Mouse (Mus musculus) liver, adult 2 months (tissue): ENCODE results near the gene Cd244a. TPM values are rescaled to one million over a fixed set of nuclear protein-coding genes. Genes with fewer than 3 reads are reported as not detected.

ENCODE experiments used
- DNase-seq: peaks from one replicate; pipeline ENCODE4 v3.0.0-alpha.2; 2011; ENCODE audit warnings: low read depth, low spot score; ENCODE audit errors: extremely low read depth
- H3K27ac ChIP-seq: fragments of 200-500 bp; replicated peaks from 2 replicates; pipeline ENCODE4 v1.5.1; 2012; ENCODE audit warnings: low read depth, mild to moderate bottlenecking, control low read depth, inconsistent platforms, low read length; ENCODE audit not compliant: insufficient read depth
- H3K27me3 ChIP-seq: fragments of 200-500 bp; 2 replicates; pipeline ENCODE4 v1.6.1; 2012; ENCODE audit warnings: mild to moderate bottlenecking, moderate library complexity, low read length, inconsistent platforms; ENCODE audit not compliant: control insufficient read depth, insufficient read depth
- H3K36me3 ChIP-seq: fragments of 200-500 bp; 2 replicates; pipeline ENCODE4 v1.6.1; 2012; ENCODE audit warnings: low read length, inconsistent platforms; ENCODE audit not compliant: control insufficient read depth, insufficient read depth
- H3K4me1 ChIP-seq: fragments of 200-500 bp; 2 replicates; pipeline ENCODE4 v1.6.1; 2011; ENCODE audit warnings: low read length; ENCODE audit not compliant: control insufficient read depth, insufficient read depth
- H3K4me3 ChIP-seq: fragments of 200-500 bp; 2 replicates; pipeline ENCODE4 v1.5.1; 2011; ENCODE audit warnings: low read depth, mild to moderate bottlenecking, control low read depth, low read length, moderate library complexity; ENCODE audit not compliant: insufficient read depth
- H3K79me2 ChIP-seq: fragments of 200-500 bp; 2 replicates; pipeline ENCODE4 v1.6.1; 2012; ENCODE audit warnings: inconsistent platforms, mild to moderate bottlenecking, low read length, moderate library complexity; ENCODE audit not compliant: control insufficient read depth, insufficient read depth
- H3K9ac ChIP-seq: fragments of 200-500 bp; 2 replicates; pipeline ENCODE4 v1.6.1; 2012; ENCODE audit warnings: low read depth, mild to moderate bottlenecking, control low read depth, inconsistent platforms, low read length
- CTCF ChIP-seq: fragments of 200-500 bp; IDR thresholded peaks from 2 replicates; pipeline ENCODE4 v1.5.1; 2011; ENCODE audit warnings: low read depth, low read length, control low read depth
- POLR2A ChIP-seq: fragments of 200-500 bp; IDR thresholded peaks from 2 replicates; pipeline ENCODE4 v1.6.1; 2011; ENCODE audit warnings: low read length, control low read depth; ENCODE audit not compliant: insufficient read depth; ENCODE audit errors: extremely low read depth
- WGBS: fragments of 180-500 bp; shearing (Covaris S2); methylation state at CpG from one replicate; pipeline ENCODE4 v1.1.7; 2018; 5-methylcytosine and 5-hydroxymethylcytosine counted together
- polyA plus RNA-seq: library from polyadenylated mRNA; depleted of rRNA; stranded (reverse); fragments of >200 nt; gene quantifications from 2 replicates; pipeline ENCODE4 v1.2.3, GENCODE M21; 2012
- total RNA-seq: library from RNA; depleted of rRNA; stranded (reverse); fragments of >200 nt; gene quantifications from 2 replicates; pipeline ENCODE4 v1.2.3, GENCODE M21; 2014

The Cd244a gene
- total and polyA plus RNA-seq, 2 experiments, result 0.17 to 0.46 TPM

GRCm38 (mm10) chr1:171532830-171533229 lies 26.2 kb upstream of the Cd244a start:
- DNase-seq, result peak; percentile 32
- H3K4me1 ChIP-seq, result no peaks in the 10 kb centered on the region
- WGBS, result 62% methylated on average over 2 of the region's 2 CpGs
- no peaks in the 10 kb centered on the region for H3K79me2 ChIP-seq
- no peaks in the 10 kb centered on the region for H3K36me3 ChIP-seq
- no peak overlapping the region for H3K4me3 ChIP-seq
- no peaks in the 10 kb centered on the region for H3K27me3 ChIP-seq
- H3K9ac ChIP-seq, result no peak overlapping the region
- no peak overlapping the region for H3K27ac ChIP-seq
- peak; percentile 62 for TF ChIP-seq CTCF
- no peak for TF ChIP-seq POLR2A

DNA sequence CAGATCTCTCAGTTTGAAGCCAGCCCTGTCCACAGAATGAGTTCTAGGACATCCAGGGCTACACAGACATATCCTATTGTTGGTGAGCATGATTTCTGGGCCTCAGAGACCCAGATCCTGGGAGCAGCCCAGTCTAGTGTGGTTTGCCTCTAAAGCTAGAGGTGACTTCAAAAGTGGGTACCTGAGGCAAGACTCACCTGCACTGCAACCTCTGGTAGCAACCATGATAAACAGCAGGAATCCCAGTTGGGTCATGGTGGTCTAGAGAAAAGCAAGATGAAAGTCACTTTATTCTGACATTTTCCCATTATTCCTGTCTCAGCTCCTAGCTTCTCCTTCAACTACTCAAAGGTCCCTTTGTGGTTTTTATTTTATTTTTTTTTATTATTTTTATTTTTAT lies 24.4 kb upstream of the Cd244a start:
- Histone ChIP-seq H3K27me3 (no peaks in the 10 kb centered on the region), H3K36me3 (no peaks in the 10 kb centered on the region), H3K4me1 (no peaks in the 10 kb centered on the region), H3K27ac (no peak overlapping the region), H3K4me3 (no peak overlapping the region), H3K79me2 (no peaks in the 10 kb centered on the region), H3K9ac (no peak overlapping the region)
- no peak for TF ChIP-seq CTCF
- no peak for TF ChIP-seq POLR2A
- DNase-seq, result no peak

DNA sequence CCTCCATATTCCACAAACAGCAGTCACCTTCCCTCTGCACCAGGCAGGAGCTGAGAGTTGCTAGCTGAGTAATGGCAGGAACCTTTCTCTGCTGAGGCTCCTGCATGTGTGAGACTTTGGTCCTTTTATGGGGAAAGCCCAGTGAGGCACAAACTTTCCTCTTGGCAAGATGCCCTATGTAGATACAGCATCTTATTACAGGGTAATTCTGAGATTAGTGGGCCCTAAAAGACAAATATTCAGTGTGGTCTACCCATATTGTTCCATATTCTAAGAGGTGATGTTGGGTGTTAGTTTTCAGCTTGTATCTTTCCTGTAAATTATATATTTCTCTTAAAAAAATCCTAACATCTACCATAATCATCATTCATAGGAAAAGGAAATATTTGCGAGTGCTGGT lies 23.8 kb upstream of the Cd244a start, which contains the start of gene Itln1:
Itln1 (minus strand) TSS at position 101 of the 400 bp plus-strand sequence.
- Histone ChIP-seq H3K9ac (no peak within 1 kb of the TSS), H3K79me2 (no peaks in the 10 kb centered on the region), H3K27ac (no peak within 1 kb of the TSS), H3K4me3 (no peak within 1 kb of the TSS), H3K4me1 (no peaks in the 10 kb centered on the region), H3K27me3 (no peaks in the 10 kb centered on the region), H3K36me3 (no peaks in the 10 kb centered on the region)
- TF ChIP-seq CTCF, result no peak
- TF ChIP-seq POLR2A, result no peak
- WGBS, result 83% methylated on average over 1 of the region's 1 CpGs
- DNase-seq, result no peak

DNA sequence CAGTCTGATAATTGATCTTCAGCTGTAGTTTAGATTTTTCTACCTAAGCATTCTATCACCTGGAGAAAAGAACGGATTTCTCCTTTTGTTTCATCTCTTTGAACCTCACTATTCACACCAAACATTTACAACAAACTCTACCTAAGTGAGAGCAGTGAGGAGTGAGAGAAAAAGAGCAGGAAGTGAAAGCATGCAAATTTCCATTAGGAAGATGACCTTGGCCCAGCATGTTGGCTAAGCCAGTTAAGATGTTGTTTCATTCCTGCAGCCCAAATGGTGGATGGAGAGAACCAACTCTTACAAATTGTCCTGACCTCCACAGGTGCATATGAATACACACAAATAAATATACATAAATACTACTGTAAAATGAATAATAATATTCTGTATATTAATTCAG lies 18.3 kb upstream of the Cd244a start:
- no peaks in the 10 kb centered on the region for H3K4me1 ChIP-seq
- H3K27me3 ChIP-seq, result no peaks in the 10 kb centered on the region
- H3K4me3 ChIP-seq, result no peak overlapping the region
- no peak for TF ChIP-seq CTCF
- no peak for TF ChIP-seq POLR2A
- H3K27ac ChIP-seq, result no peak overlapping the region
- WGBS, result 88% methylated on average over 1 of the region's 1 CpGs
- no peak overlapping the region for H3K9ac ChIP-seq
- no peaks in the 10 kb centered on the region for H3K36me3 ChIP-seq
- no peaks in the 10 kb centered on the region for H3K79me2 ChIP-seq
- no peak for DNase-seq

DNA sequence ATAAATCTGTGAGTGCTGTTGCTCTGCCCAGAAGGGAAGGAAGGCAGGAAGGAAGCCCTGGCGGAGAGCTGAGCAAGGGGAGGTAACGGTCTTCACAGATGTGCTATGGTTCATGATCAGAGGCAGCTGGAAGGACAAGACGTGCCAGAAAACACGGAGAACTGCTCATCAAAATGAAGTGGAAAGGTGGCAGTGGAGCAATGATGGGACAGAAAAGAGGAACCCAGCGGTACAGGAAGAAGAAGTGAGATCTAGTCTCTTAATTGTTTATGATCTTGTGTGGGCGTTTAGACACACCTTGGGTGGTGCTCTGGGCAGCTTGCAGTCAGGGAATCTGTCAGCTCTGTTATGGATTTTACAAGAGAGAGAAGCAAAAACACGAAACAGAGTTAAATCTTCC lies 7.7 kb upstream of the Cd244a start:
- H3K4me1 ChIP-seq, result no peaks in the 10 kb centered on the region
- 77% methylated on average over 7 of the region's 7 CpGs for WGBS
- no peak for TF ChIP-seq CTCF
- TF ChIP-seq POLR2A, result no peak
- no peak overlapping the region for H3K9ac ChIP-seq
- H3K4me3 ChIP-seq, result no peak overlapping the region
- H3K27me3 ChIP-seq, result no peaks in the 10 kb centered on the region
- no peak for DNase-seq
- H3K27ac ChIP-seq, result no peak overlapping the region
- no peaks in the 10 kb centered on the region for H3K36me3 ChIP-seq
- no peaks in the 10 kb centered on the region for H3K79me2 ChIP-seq

DNA sequence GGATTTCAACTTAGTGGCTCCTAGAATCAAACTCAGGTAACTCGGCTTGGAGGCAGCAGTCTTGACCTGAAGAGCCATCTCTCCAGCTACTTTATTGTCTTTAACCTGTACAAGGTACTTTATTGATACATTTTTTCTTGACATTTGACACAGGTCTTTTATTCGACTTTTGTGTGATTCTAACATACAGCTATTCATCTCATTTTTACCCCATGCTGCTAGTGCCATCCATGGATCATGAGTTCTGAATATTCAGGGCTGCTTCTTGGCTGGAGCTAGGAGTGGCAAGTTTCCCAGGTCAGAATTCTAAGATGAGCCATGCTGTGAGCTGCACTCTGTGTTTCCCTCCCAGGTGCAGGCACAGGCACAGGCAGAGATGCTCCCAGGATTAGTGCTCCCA lies 6.8 kb upstream of the Cd244a start:
- TF ChIP-seq POLR2A (no peak), CTCF (no peak)
- DNase-seq, result no peak
- Histone ChIP-seq H3K79me2 (no peaks in the 10 kb centered on the region), H3K27me3 (no peaks in the 10 kb centered on the region), H3K4me3 (no peak overlapping the region), H3K27ac (no peak overlapping the region), H3K9ac (no peak overlapping the region), H3K4me1 (no peaks in the 10 kb centered on the region), H3K36me3 (no peaks in the 10 kb centered on the region)
- 82% methylated on average over 2 of the region's 2 CpGs for WGBS
